Mouse (Mus musculus) left cerebral cortex, postnatal 4 days (tissue): ENCODE data around the gene Atp1b4. TPM values are rescaled to one million over a fixed set of nuclear protein-coding genes. Genes with fewer than 3 reads are reported as not detected.
"Not testable (repeated sequence)": the region's sequence is repeated elsewhere in the genome, so short reads cannot be mapped to it uniquely, and the experiment has no call there.

ENCODE experiments used
- DNase-seq: peaks from one replicate; pipeline ENCODE4 v3.0.0-alpha.2; 2022
- intact Hi-C: fragments of 180-260 bp; cut with DNase I; formaldehyde crosslinking; loops from one replicate; pipeline ENCODE4 v1.15.1; 2025
- total RNA-seq, 2 experiments: library from RNA; stranded (reverse); gene quantifications; 2 replicates each; pipeline ENCODE4 v1.2.3; 2021

Gene Atp1b4
- total RNA-seq = not detected

DNA sequence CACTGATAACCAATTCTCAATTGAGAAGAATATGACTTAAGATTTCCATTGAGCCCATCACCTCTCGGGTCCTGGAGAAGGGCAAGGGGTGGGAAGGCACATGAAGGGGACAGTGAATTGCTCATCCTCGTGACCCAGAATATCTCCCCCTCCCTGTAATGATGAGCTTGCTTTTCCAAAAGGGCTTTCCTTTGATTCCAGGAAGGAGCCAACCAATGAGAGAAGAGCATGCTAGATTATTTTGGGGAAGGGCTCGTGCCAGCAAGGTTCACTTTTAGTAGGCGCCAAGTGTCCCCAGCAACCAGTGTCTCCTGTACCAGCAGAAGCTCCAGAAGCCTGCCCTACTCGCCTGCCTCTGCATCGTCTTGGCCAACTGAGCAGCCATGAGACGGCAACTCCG is at the start of gene Atp1b4:
Gene Atp1b4 (plus strand): TSS at position 301 of the 400 bp plus-strand sequence.
- DNase-seq = no peak
- intact Hi-C loops = no loop called here

DNA sequence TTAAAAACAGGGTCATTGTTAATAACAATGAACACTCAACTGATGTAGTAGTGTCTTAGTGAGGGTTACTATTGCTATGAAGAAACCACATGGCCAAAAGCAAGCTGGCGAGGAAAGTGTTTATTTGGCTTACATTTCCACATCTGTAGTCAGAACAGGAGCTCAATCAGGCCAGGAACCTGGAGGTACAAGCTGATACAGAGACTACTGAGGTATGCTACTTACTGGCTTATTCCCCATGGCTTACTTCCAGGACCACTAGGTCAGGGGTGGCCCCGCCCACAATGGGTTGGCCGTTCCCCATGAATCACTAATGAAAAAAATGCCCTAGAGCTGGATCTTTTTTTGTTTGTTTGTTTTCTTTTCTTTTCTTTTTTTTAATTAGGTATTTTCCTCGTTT is 7.4 kb upstream of the Atp1b4 start:
- intact Hi-C loops = no loop called here
- no peak for DNase-seq

DNA sequence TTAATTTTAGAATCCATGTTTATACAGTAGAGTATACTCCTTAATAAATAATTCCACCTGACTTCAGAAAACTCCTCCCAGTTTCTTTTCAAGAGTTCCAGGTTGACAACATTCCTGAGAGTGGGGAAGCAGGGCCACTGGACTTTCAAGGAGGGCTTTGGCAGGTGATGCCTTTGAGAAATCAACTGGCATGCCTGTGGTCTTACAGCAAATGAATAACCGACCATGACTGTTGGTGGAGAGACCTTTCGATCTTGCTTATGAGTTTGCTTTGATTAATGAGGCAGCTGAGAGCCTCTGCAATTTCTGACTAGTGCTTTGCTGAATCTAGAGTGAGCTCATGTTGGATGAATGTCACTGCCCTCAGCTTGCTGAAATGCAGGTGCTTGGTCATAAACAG is 4.9 kb upstream of the Atp1b4 start:
- no peak for DNase-seq
- intact Hi-C loops = loop anchor here (5.0 kb wide), 1 partner anchor 51 kb away; no protein-coding TSS in a partner anchor

DNA sequence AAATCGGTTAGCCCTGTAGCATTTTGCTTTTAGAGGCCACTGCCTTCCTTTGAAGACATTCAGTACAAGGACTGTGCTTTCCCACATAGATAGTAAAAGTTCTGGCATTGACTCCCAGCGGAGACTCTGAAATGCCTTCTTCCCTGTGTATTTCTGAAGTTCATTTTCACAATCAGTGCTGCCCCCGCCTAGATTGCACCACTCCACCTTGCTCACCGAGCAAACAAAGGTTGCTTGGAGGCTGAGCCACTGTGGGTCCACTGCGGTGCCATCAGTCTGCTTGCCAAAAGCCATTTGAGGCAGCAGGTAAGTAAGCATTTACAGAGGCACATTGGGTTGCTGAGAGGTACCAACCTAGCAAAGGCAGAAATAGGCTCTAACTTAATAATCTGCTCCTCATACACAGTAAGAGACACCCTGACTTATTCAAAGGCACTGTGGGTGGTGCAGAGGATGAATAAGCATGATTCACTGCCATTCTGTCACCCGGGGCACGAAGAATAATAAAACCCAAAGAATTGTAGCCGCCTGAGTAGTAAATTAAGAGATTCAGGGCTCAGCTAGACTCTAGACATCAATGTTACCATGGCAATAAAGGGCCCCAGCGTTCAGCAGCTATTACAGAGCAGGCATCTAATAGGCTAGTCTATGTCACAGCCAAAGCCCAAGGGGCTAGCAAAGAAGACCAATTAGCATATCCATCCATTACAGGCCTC is 2.9 kb upstream of the Atp1b4 start:
- intact Hi-C loops = loop anchor here (5.0 kb wide), 1 partner anchor 49 kb away; no protein-coding TSS in a partner anchor
- DNase-seq = no peak

DNA sequence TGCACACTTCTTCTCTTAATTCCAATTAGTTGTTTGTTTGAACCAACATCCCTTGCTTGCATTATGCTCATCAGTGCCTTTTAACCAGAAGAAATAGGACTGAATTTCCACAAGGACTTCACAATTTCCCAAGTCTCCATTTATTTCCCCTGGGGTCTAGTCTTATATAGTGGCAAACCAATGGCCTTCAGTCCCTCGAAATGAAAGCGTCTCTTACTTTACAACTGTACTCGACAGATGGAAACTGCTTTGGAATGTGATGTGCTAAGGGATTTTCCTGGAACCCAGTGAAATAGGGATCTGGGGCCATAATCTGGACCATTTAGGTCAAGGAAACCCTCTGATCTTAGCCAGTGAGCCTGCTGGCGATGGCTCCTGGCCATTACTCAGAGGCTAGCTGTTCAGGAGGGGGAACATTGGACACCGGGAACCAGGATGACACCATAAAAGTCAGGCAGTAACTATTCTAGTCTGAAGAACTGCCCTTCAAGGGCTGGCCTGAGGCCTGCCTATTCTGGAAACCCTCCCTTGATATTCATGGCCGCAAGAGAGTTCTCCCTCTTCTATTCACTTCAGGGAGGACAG is 2.3 kb upstream of the Atp1b4 start:
- intact Hi-C loops = loop anchor here (5.0 kb wide), 1 partner anchor 49 kb away; no protein-coding TSS in a partner anchor
- DNase-seq = no peak

DNA sequence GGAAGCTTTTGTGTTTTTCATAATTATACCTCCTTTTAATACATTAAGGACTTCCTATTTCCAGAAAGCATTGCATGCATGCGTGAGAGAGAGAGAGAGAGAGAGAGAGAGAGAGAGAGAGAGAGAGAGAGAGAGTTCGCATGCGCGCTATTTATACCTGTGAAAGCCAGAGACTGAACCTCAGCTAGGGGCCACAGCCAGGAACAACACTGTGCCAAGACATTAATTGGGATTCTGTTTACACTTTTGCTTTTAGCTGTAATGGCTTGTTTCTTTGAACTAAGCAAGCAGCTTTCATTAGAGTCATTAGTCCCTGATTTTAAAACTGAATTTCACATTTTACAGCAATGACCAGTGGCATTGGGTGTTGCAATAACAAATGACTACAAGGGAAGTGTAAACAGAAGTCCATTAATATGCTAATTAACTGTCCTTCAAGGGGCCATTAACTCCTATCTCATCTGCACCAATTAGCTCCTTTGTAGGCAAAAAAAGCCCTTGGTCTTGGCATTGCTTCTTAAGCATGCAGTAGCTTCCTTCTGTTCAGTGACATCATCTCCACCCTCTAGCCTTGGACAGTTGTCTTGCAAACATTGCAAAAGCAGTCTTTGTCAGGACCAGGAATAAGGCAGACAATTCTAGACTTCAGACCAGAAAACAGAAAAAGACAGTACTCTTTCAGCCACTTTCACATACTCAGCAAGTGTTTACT is 14.9 kb downstream of the Atp1b4 start:
- no peak for DNase-seq
- intact Hi-C loops = no loop called here

DNA sequence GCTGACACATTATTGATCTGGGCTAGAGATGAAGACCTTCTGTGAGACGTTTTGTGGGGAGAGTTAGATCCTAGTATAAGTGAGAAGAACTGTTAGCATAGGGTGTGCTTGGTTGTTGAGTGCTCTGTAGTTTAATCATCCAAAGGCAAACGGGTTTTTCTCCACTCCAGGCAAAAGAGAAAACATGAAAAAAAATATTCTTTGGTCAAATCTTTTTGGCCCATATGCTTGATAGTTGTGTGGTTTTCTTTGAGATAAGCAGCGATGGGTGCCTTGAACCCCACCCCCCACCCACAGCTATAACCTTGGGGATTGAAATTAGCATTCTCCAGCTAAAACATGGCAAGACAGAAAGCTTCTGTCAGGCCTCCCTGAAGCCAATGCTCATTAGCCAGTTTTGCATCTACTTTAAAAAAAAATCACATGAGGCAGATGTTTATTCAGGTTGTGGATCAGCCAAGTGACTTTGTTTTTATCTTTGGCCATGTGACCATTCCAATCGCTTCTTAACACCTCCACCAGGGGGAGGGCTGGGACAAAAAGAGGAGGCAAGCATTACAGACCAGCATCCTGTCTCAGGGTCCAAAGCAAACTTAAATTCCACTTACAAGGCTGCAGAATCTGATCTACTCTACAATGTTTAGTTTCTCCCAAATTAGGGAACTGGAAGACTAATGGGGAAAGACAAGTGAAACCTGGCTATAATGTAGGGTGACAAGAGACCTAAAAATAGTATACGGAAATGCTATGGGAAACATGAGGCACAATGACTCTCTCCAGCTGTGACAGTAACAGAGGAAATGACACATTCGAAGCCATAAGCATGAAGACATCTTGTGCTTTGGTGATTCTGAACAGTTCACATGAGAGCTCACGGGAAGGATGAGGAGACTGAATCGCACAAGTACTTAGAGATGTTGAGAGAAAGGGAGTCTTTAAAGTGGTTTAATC is 18.6 kb downstream of the Atp1b4 start:
- intact Hi-C loops = no loop called here
- DNase-seq = peak; percentile 2

DNA sequence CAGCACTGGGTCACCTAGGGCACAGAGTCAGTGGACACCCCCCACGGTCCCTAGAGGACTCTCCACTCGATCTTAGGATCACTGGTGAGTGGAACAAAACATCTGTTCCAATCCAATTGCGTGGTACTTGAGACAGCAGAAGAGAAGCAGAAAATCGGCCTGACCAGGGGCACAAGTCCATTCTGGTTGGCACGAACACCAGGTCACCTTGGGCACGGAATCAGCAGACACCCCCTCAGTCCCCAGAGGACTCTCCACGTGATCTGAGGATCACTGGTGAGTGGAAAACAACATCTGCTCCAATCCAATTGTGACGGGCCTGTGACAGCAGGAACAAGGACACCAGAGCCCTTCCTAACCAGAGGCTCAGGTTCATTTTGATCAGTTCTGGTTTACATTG is 46.0 kb downstream of the Atp1b4 start:
- intact Hi-C loops = loop anchor here (5.0 kb wide), 1 partner anchor 50 kb away; no protein-coding TSS in a partner anchor
- no peak for DNase-seq

DNA sequence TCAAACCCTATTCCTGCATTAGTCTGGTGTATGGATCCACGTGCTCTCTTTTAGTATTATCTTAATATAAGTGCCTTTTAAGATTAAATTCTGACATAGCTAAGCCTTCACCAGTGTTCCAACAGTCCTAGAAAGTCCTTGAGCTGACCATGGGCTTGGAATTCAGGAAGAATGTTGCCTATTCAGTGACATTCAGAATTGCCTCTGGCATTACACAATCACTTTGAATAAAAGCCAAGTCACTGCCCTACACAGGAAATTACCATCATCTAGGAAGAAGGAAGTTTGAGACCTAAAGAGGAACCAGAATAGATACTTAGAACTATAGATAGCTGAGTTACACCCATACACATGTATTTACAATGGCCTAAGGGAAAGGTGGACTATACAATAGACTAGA is 48.6 kb downstream of the Atp1b4 start:
- intact Hi-C loops = loop anchor here (5.0 kb wide), 1 partner anchor 52 kb away; no protein-coding TSS in a partner anchor
- DNase-seq = not testable (repeated sequence)

DNA sequence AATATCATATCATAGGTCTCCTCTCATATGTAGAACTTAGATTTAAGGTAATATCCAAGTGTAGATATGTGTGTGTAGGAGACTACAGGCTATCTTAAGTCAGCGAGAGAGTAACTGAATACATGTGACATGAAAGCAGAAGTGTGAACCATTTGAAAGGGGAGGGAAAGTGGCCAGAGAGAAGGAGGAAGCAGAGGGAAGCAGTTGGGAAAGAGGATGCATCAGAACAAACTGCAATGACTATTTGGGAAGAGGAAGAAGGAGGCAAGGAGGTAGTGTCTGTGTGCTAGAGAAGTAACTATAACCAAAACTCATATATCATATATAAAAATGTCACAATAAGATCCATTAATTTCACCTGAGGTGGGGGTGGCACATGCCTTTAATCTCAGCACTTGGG is 57.2 kb downstream of the Atp1b4 start:
- intact Hi-C loops, DNase-seq: not testable (repeated sequence)

Other genes starting within 250 kb of the Atp1b4 start
- gene Rhox10, start 249.7 kb upstream of the Atp1b4 start, total RNA-seq = not detected
- gene Rhox11, start 231.0 kb upstream of the Atp1b4 start, total RNA-seq = not detected
- not detected for gene Rhox12, start 205.3 kb upstream of the Atp1b4 start, total RNA-seq
- gene Rhox13, start 195.0 kb upstream of the Atp1b4 start, total RNA-seq = not detected
- 10 to 100 TPM; 27.6 to 32.2 TPM for gene Zbtb33, start 126.4 kb upstream of the Atp1b4 start, total RNA-seq
- gene Tmem255a, start 63.7 kb upstream of the Atp1b4 start, total RNA-seq = 10 to 100 TPM in 1 of 2 experiments, 1 to 10 TPM in 1; 3.6 to 10.5 TPM
- 10 to 100 TPM; 47.4 to 49.7 TPM for gene Lamp2, start 140.3 kb downstream of the Atp1b4 start, total RNA-seq